Mouse (Mus musculus) bone marrow macrophage, adult 2 months (primary cell): ENCODE data around the gene Pxn. TPM values are rescaled to one million over a fixed set of nuclear protein-coding genes. Genes with fewer than 3 reads are reported as not detected.
A peak's percentile ranks its signal among the peaks of the same experiment; 100 is the strongest.

Experiments used
- H3K27ac ChIP-seq: 2 replicates; pipeline ENCODE4 v1.5.1; 2012; ENCODE audit warnings: low read depth, low read length; ENCODE audit not compliant: insufficient read depth
- H3K4me1 ChIP-seq: 2 replicates; pipeline ENCODE4 v1.6.1; 2012; ENCODE audit warnings: low read length; ENCODE audit not compliant: control insufficient read depth, insufficient read depth
- H3K4me3 ChIP-seq: 2 replicates; pipeline ENCODE4 v1.5.1; 2012; ENCODE audit warnings: mild to moderate bottlenecking, low read length, moderate library complexity; ENCODE audit not compliant: insufficient read depth
- CTCF ChIP-seq: IDR thresholded peaks from 2 replicates; pipeline ENCODE4 v1.5.1; 2012; ENCODE audit warnings: low read depth, mild to moderate bottlenecking, low read length, moderate library complexity
- POLR2A ChIP-seq: IDR thresholded peaks from 2 replicates; pipeline ENCODE4 v1.6.1; 2012; ENCODE audit warnings: mild to moderate bottlenecking, low read depth, low read length, borderline replicate concordance
- polyA plus RNA-seq: library from polyadenylated mRNA; stranded (reverse); fragments of >200 nt; gene quantifications from 2 replicates; pipeline ENCODE4 v1.2.4, GENCODE M21; 2012; ENCODE audit not compliant: missing spikeins, insufficient read depth, insufficient read length

Pxn gene
- polyA plus RNA-seq, 1 experiment, result 121 TPM

DNA sequence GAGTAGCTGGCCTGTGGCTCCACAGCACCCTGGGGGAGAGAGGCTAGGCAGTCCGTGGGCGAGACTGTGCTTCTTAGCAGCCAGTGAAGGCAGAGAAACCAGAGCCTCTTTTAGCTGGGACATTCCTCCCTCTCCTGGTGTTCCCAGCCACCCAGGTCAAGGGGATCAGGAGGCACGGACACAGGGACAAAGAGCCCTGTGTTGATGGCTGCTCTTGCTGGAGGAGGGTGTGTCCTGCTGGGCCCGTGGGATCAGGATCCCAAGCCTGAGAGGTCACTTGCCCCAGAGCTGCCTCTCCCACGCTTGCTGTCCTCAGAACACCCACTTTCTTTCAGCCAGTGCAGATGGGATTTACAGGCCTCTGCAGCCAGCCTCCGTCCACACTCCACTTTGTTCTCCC is 40.5 kb downstream of the Pxn start:
- Histone ChIP-seq H3K4me3 (no peak overlapping the region), H3K27ac (no peak overlapping the region), H3K4me1 (peaks cover 19% of the 10 kb centered on the region)
- no peak for TF ChIP-seq POLR2A
- TF ChIP-seq CTCF, result no peak

- no peak for TF ChIP-seq POLR2A
- no peak for TF ChIP-seq CTCF
- peaks cover 15% of the 10 kb centered on the region for H3K4me1 ChIP-seq
- no peak overlapping the region for H3K27ac ChIP-seq
- no peak overlapping the region for H3K4me3 ChIP-seq
Observed at GRCm38 (mm10) chr5:115547421-115547820, 40.9 kb downstream of the Pxn start.

- TF ChIP-seq POLR2A (no peak), CTCF (no peak)
- Histone ChIP-seq H3K4me3 (no peak overlapping the region), H3K27ac (no peak overlapping the region), H3K4me1 (peaks cover 3% of the 10 kb centered on the region; the same call in 1 of the 2 replicates)
Observed at GRCm38 (mm10) chr5:115548501-115549285, 42.2 kb downstream of the Pxn start.

DNA sequence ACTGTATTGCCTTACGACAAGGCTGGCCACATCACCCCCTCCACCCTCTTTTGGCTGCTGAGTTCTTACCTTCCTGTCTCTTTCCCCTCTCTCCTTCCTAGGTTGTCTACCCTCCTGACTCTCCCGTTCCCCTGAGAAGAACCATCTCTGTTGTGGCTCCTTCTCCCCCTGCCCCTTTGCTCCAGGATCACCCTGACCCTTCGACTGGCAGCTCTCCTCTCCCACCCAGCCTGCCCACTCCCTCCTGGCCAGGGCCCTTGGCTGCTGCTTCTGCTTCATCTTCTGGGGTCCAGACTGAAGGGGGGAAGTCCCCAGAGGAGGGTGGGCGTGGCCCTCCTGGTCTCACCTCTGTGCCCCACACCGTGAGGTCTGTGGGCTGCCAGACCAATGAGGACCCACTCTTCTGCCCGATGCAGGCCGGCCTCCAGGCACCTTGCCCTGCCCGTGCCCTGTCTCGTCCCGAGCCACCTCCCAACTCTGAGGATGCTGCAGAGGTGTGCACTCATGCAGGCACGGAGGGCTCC is 44.1 kb downstream of the Pxn start:
- Histone ChIP-seq H3K4me1 (no peaks in the 10 kb centered on the region), H3K4me3 (no peak overlapping the region), H3K27ac (no peak overlapping the region)
- TF ChIP-seq CTCF (no peak), POLR2A (no peak)

DNA sequence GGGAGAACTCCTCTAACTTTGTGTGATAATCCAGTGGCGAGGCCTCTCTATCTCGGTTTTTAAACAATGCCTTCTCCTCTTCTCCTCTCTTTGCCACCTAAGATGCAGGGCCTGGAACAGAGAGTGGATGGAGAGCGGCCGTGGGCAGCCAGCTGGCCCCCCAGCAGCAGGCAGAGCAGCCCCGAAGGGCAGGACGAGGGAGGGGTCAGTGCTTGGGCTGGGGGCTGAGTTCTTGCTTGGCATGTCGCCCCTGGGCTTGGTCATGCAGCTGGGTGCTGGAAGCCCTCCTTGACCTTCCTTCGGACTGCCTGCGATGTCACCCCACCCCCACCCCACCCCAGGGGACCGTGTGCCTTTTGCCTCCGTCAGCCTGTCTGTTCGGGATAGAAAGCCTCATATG is 44.9 kb downstream of the Pxn start:
- Histone ChIP-seq H3K4me3 (no peak overlapping the region), H3K27ac (no peak overlapping the region), H3K4me1 (no peaks in the 10 kb centered on the region)
- TF ChIP-seq POLR2A (no peak), CTCF (no peak)

DNA sequence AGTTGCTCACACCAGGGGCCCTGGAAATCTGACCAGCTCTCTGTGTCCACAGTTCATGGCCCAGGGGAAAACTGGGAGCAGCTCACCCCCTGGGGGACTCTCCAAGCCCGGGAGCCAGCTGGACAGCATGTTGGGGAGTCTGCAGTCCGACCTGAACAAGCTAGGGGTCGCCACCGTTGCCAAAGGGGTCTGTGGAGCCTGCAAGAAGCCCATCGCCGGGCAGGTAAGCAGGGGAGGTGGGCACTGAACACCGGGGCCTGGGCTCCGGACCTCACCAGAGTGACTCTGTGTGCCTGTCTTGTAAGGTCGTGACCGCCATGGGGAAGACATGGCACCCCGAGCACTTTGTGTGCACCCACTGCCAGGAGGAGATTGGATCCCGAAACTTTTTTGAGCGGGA is 45.3 kb downstream of the Pxn start:
- Histone ChIP-seq H3K4me1 (no peaks in the 10 kb centered on the region), H3K4me3 (no peak overlapping the region)
- no peak for TF ChIP-seq CTCF
- TF ChIP-seq POLR2A, result no peak

DNA sequence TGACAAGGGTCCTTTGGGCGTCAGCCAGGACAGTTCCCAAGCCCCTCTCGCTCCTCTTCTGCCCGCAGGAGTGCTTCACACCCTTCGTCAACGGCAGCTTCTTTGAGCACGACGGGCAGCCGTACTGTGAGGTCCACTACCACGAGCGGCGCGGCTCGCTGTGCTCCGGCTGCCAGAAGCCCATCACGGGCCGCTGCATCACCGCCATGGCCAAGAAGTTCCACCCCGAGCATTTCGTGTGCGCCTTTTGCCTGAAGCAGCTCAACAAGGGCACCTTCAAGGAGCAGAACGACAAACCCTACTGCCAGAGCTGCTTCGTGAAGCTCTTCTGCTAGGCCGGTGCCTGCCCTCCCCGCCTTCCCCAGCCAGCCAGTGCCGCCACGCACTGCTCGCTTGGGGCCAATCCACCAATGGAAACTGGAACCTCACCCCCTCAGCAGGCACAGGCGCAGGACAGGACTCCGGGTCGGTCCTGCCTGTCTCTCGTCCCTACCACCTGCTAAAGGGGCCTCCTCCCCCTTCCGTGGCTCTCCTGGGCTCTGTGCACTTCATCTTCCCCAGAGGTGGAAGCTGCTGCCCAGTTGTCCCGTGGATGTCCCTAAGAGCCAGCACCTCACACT is 47.4 kb downstream of the Pxn start:
- Histone ChIP-seq H3K4me1 (no peaks in the 10 kb centered on the region), H3K4me3 (no peak overlapping the region), H3K27ac (no peak overlapping the region)
- TF ChIP-seq CTCF, result no peak

More for the DNA sequence above, 45.3 kb downstream of the Pxn start:
- H3K27ac ChIP-seq, result no peak overlapping the region

DNA sequence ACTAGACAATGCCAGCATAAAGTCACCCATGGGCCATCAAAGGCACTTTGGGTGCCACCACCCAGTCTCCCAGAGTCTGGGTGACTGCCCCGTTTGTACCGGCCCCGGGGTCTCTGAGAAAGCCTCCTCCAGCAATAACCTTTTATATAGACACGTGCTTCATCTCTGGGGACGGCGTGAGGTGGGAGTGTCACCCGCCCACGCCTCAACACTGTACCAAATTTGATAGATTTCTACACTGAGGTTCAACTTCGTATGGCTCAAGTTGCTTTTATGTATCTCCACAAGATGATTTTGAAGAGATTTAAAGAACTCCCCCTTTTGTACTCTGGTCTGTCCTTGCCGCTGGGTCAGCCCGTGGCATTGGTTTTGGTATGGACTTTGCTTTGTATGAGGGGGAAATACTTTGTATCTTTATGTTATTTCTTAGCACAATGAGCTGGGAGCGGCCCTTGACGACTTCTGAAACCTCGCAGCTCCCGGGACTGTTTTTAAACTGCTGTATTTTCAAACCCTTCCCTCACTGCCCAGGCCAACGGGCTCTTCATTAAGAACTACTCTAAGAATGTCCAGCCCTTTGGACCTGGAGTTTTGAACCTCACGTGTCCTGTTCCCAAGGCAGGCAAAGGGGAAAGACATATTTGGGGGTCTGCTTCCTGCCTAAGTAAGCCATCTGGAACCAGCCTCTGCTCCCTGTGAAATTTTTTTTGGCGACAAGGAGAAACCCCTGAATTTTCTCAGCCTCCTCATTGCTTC is 48.2 kb downstream of the Pxn start:
- Histone ChIP-seq H3K4me1 (no peaks in the 10 kb centered on the region), H3K4me3 (no peak overlapping the region), H3K27ac (no peak overlapping the region)
- TF ChIP-seq CTCF, result no peak
- no peak for TF ChIP-seq POLR2A

DNA sequence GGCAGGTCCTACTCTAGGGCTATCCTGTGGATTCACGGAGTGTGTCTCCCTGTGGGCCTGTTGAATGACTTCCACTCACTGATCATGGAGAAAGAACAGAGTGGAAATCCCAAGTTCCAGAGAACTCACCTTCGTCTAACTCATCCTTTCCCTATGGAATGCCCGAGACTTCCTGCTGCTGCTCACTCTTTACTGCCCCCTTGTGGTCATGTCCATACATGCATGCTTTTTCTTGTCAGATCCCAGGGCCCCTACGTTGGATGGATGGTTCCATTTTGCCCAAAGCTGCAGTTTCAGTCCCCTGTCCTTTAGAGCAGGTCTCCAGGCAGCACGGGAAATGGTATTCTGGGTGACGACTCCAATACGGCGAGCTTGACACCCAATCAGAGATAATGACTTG is 49.7 kb downstream of the Pxn start:
- peak; percentile 72 for TF ChIP-seq CTCF
- TF ChIP-seq POLR2A, result no peak
- H3K4me3 ChIP-seq, result no peak overlapping the region
- no peak overlapping the region for H3K27ac ChIP-seq
- peaks cover under 1% of the 10 kb centered on the region; the same call in 1 of the 2 replicates for H3K4me1 ChIP-seq
